Mouse (Mus musculus) ES-E14 (cell line): ENCODE measurements around the gene Znhit3. TPM values are rescaled to one million over a fixed set of nuclear protein-coding genes. Genes with fewer than 3 reads are reported as not detected.
"Not testable (repeated sequence)": the region's sequence is repeated elsewhere in the genome, so short reads cannot be mapped to it uniquely, and the experiment has no call there.

Source experiments
- DNase-seq: peaks from one replicate; pipeline ENCODE4 v3.0.0-alpha.2; 2013; ENCODE audit warnings: low read depth, low spot score
- H3K27ac ChIP-seq: 2 replicates; pipeline ENCODE4 v1.5.1; 2012; ENCODE audit warnings: low read depth, mild to moderate bottlenecking, low read length, moderate library complexity, mixed read lengths; ENCODE audit not compliant: poor library complexity, insufficient read depth, severe bottlenecking
- H3K36me3 ChIP-seq: 2 replicates; pipeline ENCODE4 v1.6.1; 2012; ENCODE audit warnings: mild to moderate bottlenecking, low read length, moderate library complexity, mixed read lengths; ENCODE audit not compliant: control insufficient read depth, poor library complexity, insufficient read depth, severe bottlenecking
- H3K4me1 ChIP-seq, 2 experiments: fragments of 150-350 bp in 1 of 2; sonication (generic) in 1 of 2; 2 replicates each; pipeline ENCODE4 v1.6.1; 2012; ENCODE audit warnings: low read length in 2 of 2, mild to moderate bottlenecking in 1 of 2, mixed read lengths in 1 of 2; ENCODE audit not compliant: control insufficient read depth in 2 of 2, insufficient read depth in 2 of 2, poor library complexity in 1 of 2
- H3K4me3 ChIP-seq, 2 experiments: fragments of 150-350 bp in 1 of 2; sonication (generic) in 1 of 2; 2 replicates each; pipeline ENCODE4 v1.5.1; 2012; ENCODE audit warnings: low read length in 2 of 2, low read depth in 1 of 2, mild to moderate bottlenecking in 1 of 2, mixed read lengths in 1 of 2; ENCODE audit not compliant: insufficient read depth in 1 of 2, poor library complexity in 1 of 2, severe bottlenecking in 1 of 2
- H3K9ac ChIP-seq: 2 replicates; pipeline ENCODE4 v1.6.1; 2012; ENCODE audit warnings: low read depth, mild to moderate bottlenecking, low read length, mixed read lengths; ENCODE audit not compliant: poor library complexity, insufficient read depth, severe bottlenecking
- H3K9me3 ChIP-seq: fragments of 150-350 bp; sonication (generic); 2 replicates; pipeline ENCODE4 v1.6.1; 2012; ENCODE audit warnings: low read depth, mild to moderate bottlenecking, low read length; ENCODE audit not compliant: control insufficient read depth, insufficient read depth
- CHD2 ChIP-seq: IDR thresholded peaks from 2 replicates; pipeline ENCODE4 v1.6.1; 2014; ENCODE audit warnings: mild to moderate bottlenecking, low read depth, low read length, inconsistent platforms
- HCFC1 ChIP-seq: IDR thresholded peaks from 2 replicates; pipeline ENCODE4 v1.6.1; 2012; ENCODE audit warnings: low read length, inconsistent platforms, borderline replicate concordance; ENCODE audit not compliant: insufficient read depth
- MAFK ChIP-seq: IDR thresholded peaks from 2 replicates; pipeline ENCODE4 v1.6.1; 2014; ENCODE audit warnings: mild to moderate bottlenecking, low read depth, low read length, inconsistent platforms; ENCODE audit not compliant: insufficient read depth
- ZC3H11A ChIP-seq: IDR thresholded peaks from 2 replicates; pipeline ENCODE4 v1.6.1; 2012; ENCODE audit warnings: low read depth, mild to moderate bottlenecking, inconsistent platforms, low read length, borderline replicate concordance
- ZNF384 ChIP-seq: IDR thresholded peaks from 2 replicates; pipeline ENCODE4 v1.6.1; 2012; ENCODE audit warnings: low read depth, low read length, inconsistent platforms
- in situ Hi-C, 2 experiments: fragments of 600-800 bp; cut with MboI; formaldehyde crosslinking; loops; one replicate each; pipeline ENCODE4 v1.15.1; 2025; ENCODE audit warnings: low sequenced_read_pairs in 2 of 2, inconsistent platforms in 1 of 2; ENCODE audit not compliant: unreplicated experiment in 2 of 2
- total RNA-seq: library from RNA; depleted of rRNA; stranded (reverse); fragments of 300-350 nt; gene quantifications from 2 replicates; pipeline ENCODE4 v1.2.3, GENCODE M21; 2012

The Znhit3 gene
- total RNA-seq, 1 experiment: 80.4 TPM

GRCm38 (mm10) chr11:84880465-84880961 lies 35.7 kb downstream of the Znhit3 start:
- in situ Hi-C loops: no loop called here
- H3K9ac ChIP-seq: peak overlapping the region; percentile 98
- peak overlapping the region; percentile 85; the same call in 1 of the 2 replicates for H3K27ac ChIP-seq
- H3K36me3 ChIP-seq: peaks cover 10% of the 10 kb centered on the region
- H3K9me3 ChIP-seq: no peaks in the 10 kb centered on the region
- peak overlapping the region; percentile 89 to 94 for H3K4me3 ChIP-seq
- no peak for TF ChIP-seq ZC3H11A
- TF ChIP-seq HCFC1: no peak
- TF ChIP-seq MAFK: no peak
- TF ChIP-seq ZNF384: no peak
- TF ChIP-seq CHD2: no peak
- no peak for DNase-seq
- peaks cover 0 to 7% of the 10 kb centered on the region in 2 experiments; a peak in 1 of 4 replicates for H3K4me1 ChIP-seq

DNA sequence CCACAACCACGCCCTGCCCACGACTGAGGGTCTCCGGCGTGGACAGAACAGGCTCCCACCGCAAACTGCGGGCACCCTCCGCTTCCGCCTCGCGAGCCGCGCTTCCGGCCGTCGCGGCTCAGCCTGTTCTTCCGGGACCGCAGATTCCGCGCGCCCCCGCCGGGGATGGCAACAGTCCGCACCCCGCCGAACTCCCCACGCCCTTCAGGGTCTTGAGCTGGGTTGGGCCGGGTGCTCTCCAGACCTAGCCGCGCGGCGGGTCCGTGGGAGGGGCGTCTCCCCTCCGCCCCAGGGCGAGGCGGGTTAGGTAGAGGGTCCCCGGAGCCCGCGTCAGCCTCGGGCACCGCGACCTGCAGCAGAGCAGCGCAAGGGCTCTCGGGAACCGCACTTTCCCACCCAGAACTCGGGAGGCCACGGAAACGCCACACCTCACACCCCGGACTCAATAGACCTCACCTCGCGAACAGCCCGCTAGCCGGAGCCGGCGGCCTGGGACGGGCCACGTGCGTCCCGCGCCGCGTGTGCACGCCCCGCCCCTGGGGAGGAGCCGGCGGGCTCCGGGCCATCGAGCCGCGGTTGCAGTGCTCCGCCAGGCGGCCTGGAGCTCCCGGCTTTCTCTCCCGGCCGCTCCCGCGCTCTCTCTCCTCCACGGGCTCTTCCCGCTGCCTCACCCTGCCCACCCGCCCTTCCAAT lies 36.2 kb downstream of the Znhit3 start, which contains the start of the genes Myo19 and Pigw:
Gene Myo19, plus strand, starts transcription at position 377 of the 693 bp plus-strand sequence.
Gene Pigw, minus strand, starts transcription at position 514 of the 693 bp plus-strand sequence.
- in situ Hi-C loops: no loop called here
- TF ChIP-seq MAFK (no peak), ZC3H11A (peak; percentile 57; the same call in 1 of the 2 replicates)

DNA sequence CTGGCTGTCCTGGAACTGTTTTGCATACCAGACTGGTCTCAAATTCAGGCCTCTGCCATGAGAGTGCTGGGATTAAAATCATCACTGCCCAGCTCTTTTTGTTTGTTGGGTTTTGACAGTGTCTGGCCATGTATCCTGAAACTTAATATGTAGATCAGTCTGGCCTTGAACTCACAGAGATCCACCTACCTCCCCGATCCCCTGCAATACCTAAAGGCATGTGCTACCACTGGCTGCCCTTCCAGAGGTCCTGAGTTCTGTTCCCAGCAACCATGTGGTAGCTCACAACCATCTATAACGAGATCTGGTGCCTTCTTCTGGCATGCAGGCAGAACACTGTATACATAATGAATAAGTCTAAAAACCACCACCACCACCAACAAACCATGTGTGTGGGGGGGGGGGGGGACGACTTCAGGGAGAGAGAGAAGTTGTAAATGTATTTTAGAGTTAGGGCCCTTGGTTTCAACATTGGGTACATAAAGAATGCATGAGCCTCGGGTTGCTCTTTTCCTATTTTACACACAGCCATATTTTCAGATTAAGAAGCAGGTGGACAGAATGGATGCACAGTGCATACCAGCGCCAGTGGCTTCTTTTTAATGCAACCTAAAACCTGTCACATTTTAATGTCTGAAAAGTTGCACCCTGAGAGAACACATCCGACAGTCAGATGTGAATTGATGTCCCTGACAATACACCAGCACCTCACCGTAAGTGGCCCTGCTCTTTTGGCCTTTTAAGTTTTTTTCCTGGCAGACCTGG lies 37.0 kb downstream of the Znhit3 start:
- in situ Hi-C loops: no loop called here
- H3K9ac ChIP-seq: peak overlapping the region; percentile 98
- H3K9me3 ChIP-seq: no peaks in the 10 kb centered on the region
- TF ChIP-seq MAFK: no peak
- TF ChIP-seq ZC3H11A: no peak
- no peak for TF ChIP-seq CHD2
- TF ChIP-seq ZNF384: no peak
- TF ChIP-seq HCFC1: no peak
- peak overlapping the region; percentile 89 to 94 for H3K4me3 ChIP-seq
- H3K4me1 ChIP-seq: peaks cover 0 to 6% of the 10 kb centered on the region in 2 experiments; a peak in 1 of 4 replicates
- H3K27ac ChIP-seq: peak overlapping the region; percentile 85; the same call in 1 of the 2 replicates
- H3K36me3 ChIP-seq: peaks cover 4% of the 10 kb centered on the region; the same call in 1 of the 2 replicates
- DNase-seq: no peak

More for the DNA sequence above, 36.2 kb downstream of the Znhit3 start, which contains the start of the genes Myo19 and Pigw:
- H3K4me1 ChIP-seq: peaks cover 0 to 7% of the 10 kb centered on the region in 2 experiments; a peak in 1 of 4 replicates
- peak within 1 kb of the TSS; percentile 98 for H3K9ac ChIP-seq
- no peaks in the 10 kb centered on the region for H3K9me3 ChIP-seq
- peak; percentile 63 for DNase-seq
- H3K27ac ChIP-seq: peak within 1 kb of the TSS; percentile 85
- H3K36me3 ChIP-seq: peaks cover 4% of the 10 kb centered on the region; the same call in 1 of the 2 replicates
- H3K4me3 ChIP-seq: peak within 1 kb of the TSS; percentile 89 to 94

- DNase-seq, H3K9ac ChIP-seq, H3K36me3 ChIP-seq, in situ Hi-C loops, H3K4me1 ChIP-seq, H3K4me3 ChIP-seq, H3K27ac ChIP-seq, H3K9me3 ChIP-seq: not testable (repeated sequence)
- 0 out of 2 replicates have a peak, but pooled peaks have one; percentile 28 for TF ChIP-seq ZNF384
Measured at GRCm38 (mm10) chr11:84876020-84876419, 40.1 kb downstream of the Znhit3 start.
